Mouse (Mus musculus) megakaryocyte, embryonic 14.5 days (primary cell): Measurements from ENCODE around the gene Lrrc66. TPM values are rescaled to one million over a fixed set of nuclear protein-coding genes. Genes with fewer than 3 reads are reported as not detected.

Source experiments
- H3K27me3 ChIP-seq: replicated peaks from 2 replicates; pipeline ENCODE3; 2012; ENCODE audit warnings: inconsistent platforms
- H3K36me3 ChIP-seq: replicated peaks from 2 replicates; pipeline ENCODE3; 2012; ENCODE audit warnings: low read length, inconsistent platforms, mixed read lengths
- H3K4me1 ChIP-seq: 2 replicates; pipeline ENCODE4 v1.6.1; 2012; ENCODE audit warnings: inconsistent platforms
- H3K4me3 ChIP-seq: replicated peaks from 2 replicates; pipeline ENCODE3; 2012; ENCODE audit warnings: moderate library complexity, mild to moderate bottlenecking, inconsistent platforms
- H3K9me3 ChIP-seq: 2 replicates; pipeline ENCODE4 v1.6.1; 2012; ENCODE audit warnings: inconsistent platforms
- FLI1 ChIP-seq: IDR thresholded peaks from 2 replicates; pipeline ENCODE4 v1.6.1; 2012; ENCODE audit warnings: low read length, inconsistent platforms, mixed read lengths
- GATA1 ChIP-seq: IDR thresholded peaks from 3 replicates; pipeline ENCODE4 v1.6.1; 2012; ENCODE audit warnings: mixed read lengths, low read length, inconsistent platforms, borderline replicate concordance
- polyA plus RNA-seq: library from polyadenylated mRNA; stranded (reverse); fragments of >175 nt; gene quantifications from 2 replicates; pipeline ENCODE4 v1.2.3, GENCODE M21; 2012; ENCODE audit warnings: low replicate concordance; ENCODE audit not compliant: insufficient read depth

Lrrc66 gene
- polyA plus RNA-seq, 1 experiment, result 0.13 TPM

- H3K36me3 ChIP-seq, result no peaks in the 10 kb centered on the region
- TF ChIP-seq FLI1 (no peak), GATA1 (no peak)
- H3K27me3 ChIP-seq, result peaks cover 9% of the 10 kb centered on the region
- H3K9me3 ChIP-seq, result peaks cover 11% of the 10 kb centered on the region
- H3K4me3 ChIP-seq, result no peak overlapping the region
- H3K4me1 ChIP-seq, result no peaks in the 10 kb centered on the region; the same call in none of the 2 replicates
Observed at GRCm38 (mm10) chr5:73569181-73569580, 63.1 kb downstream of the Lrrc66 start.

GRCm38 (mm10) chr5:73566892-73567291, 65.4 kb downstream of the Lrrc66 start:
- H3K4me1 ChIP-seq, result no peaks in the 10 kb centered on the region; the same call in none of the 2 replicates
- H3K9me3 ChIP-seq, result peaks cover under 1% of the 10 kb centered on the region; the same call in 1 of the 2 replicates
- no peaks in the 10 kb centered on the region for H3K27me3 ChIP-seq
- H3K36me3 ChIP-seq, result peaks cover 4% of the 10 kb centered on the region
- TF ChIP-seq FLI1 (no peak), GATA1 (no peak)
- H3K4me3 ChIP-seq, result no peak overlapping the region

- Histone ChIP-seq H3K4me1 (no peaks in the 10 kb centered on the region; the same call in none of the 2 replicates), H3K9me3 (peaks cover 8% of the 10 kb centered on the region), H3K4me3 (no peak overlapping the region), H3K36me3 (peaks cover 12% of the 10 kb centered on the region), H3K27me3 (no peaks in the 10 kb centered on the region)
- TF ChIP-seq FLI1 (no peak), GATA1 (no peak)
Observed at GRCm38 (mm10) chr5:73566119-73566518, 66.2 kb downstream of the Lrrc66 start.

GRCm38 (mm10) chr5:73564038-73564437, 68.3 kb downstream of the Lrrc66 start:
- Histone ChIP-seq H3K27me3 (no peaks in the 10 kb centered on the region), H3K36me3 (peaks cover 25% of the 10 kb centered on the region), H3K4me3 (no peak overlapping the region), H3K4me1 (no peaks in the 10 kb centered on the region), H3K9me3 (peaks cover 8% of the 10 kb centered on the region)
- TF ChIP-seq GATA1 (no peak), FLI1 (no peak)

GRCm38 (mm10) chr5:73558756-73559155, 73.6 kb downstream of the Lrrc66 start:
- H3K9me3 ChIP-seq, result peaks cover 8% of the 10 kb centered on the region
- H3K4me1 ChIP-seq, result no peaks in the 10 kb centered on the region
- no peak overlapping the region for H3K4me3 ChIP-seq
- no peaks in the 10 kb centered on the region for H3K27me3 ChIP-seq
- TF ChIP-seq GATA1 (no peak), FLI1 (no peak)
- peaks cover 59% of the 10 kb centered on the region for H3K36me3 ChIP-seq

- TF ChIP-seq GATA1 (no peak), FLI1 (no peak)
- peaks cover 69% of the 10 kb centered on the region for H3K36me3 ChIP-seq
- no peaks in the 10 kb centered on the region for H3K4me1 ChIP-seq
Observed at GRCm38 (mm10) chr5:73556733-73557425, 75.4 kb downstream of the Lrrc66 start.

More at GRCm38 (mm10) chr5:73556733-73557425, 75.4 kb downstream of the Lrrc66 start:
- Histone ChIP-seq H3K4me3 (no peak overlapping the region), H3K27me3 (no peaks in the 10 kb centered on the region), H3K9me3 (peaks cover 7% of the 10 kb centered on the region)

Other genes starting within 250 kb of the Lrrc66 start
- not detected in 2 replicates for gene Cwh43, start 226.5 kb downstream of the Lrrc66 start, polyA plus RNA-seq
- gene Dcun1d4, start 151.5 kb downstream of the Lrrc66 start, polyA plus RNA-seq, result 0.66 TPM in 1 of 2 replicates, not detected in the other
- 0.57 and 1.8 TPM in 2 replicates for gene Sgcb, start 15.3 kb upstream of the Lrrc66 start, polyA plus RNA-seq
- not detected in 2 replicates for gene Spata18, start 18.9 kb upstream of the Lrrc66 start, polyA plus RNA-seq